Mouse (Mus musculus) heart, adult 2 months (tissue): Measurements from ENCODE around the gene Gas2l1. TPM values are rescaled to one million over a fixed set of nuclear protein-coding genes. Genes with fewer than 3 reads are reported as not detected.
A peak's percentile ranks its signal among the peaks of the same experiment; 100 is the strongest.

ENCODE experiments used
- DNase-seq, 2 experiments: peaks; one replicate each; pipeline ENCODE4 v3.0.0; 2021
- H3K27ac ChIP-seq: fragments of 200-600 bp; 2 replicates; pipeline ENCODE4 v1.8.1; 2022
- H3K27me3 ChIP-seq: fragments of 200-500 bp; 2 replicates; pipeline ENCODE4 v1.6.1; 2012; ENCODE audit warnings: mild to moderate bottlenecking, low read length, inconsistent platforms, mixed read lengths; ENCODE audit not compliant: control insufficient read depth, insufficient read depth
- H3K36me3 ChIP-seq: fragments of 200-500 bp; 2 replicates; pipeline ENCODE4 v1.6.1; 2012; ENCODE audit warnings: low read length, inconsistent platforms; ENCODE audit not compliant: control insufficient read depth, insufficient read depth
- H3K4me1 ChIP-seq: fragments of 200-500 bp; 2 replicates; pipeline ENCODE4 v1.6.1; 2011; ENCODE audit warnings: low read length; ENCODE audit not compliant: control insufficient read depth, insufficient read depth
- H3K4me3 ChIP-seq: fragments of 200-600 bp; 2 replicates; pipeline ENCODE4 v1.8.1; 2022
- H3K79me2 ChIP-seq: fragments of 200-500 bp; replicated peaks from 2 replicates; pipeline ENCODE4 v1.6.1; 2012; ENCODE audit warnings: mild to moderate bottlenecking, inconsistent platforms, low read length, moderate library complexity, mixed read lengths; ENCODE audit not compliant: control insufficient read depth, insufficient read depth
- H3K9ac ChIP-seq: fragments of 200-500 bp; 2 replicates; pipeline ENCODE4 v1.6.1; 2012; ENCODE audit warnings: low read depth, mild to moderate bottlenecking, control low read depth, inconsistent platforms, low read length, mixed read lengths
- CTCF ChIP-seq: fragments of 200-600 bp; IDR thresholded peaks from 2 replicates; pipeline ENCODE4 v1.8.1; 2022; ENCODE audit warnings: antibody characterized with exemption, mild to moderate bottlenecking, moderate library complexity
- EP300 ChIP-seq: fragments of 200-500 bp; IDR thresholded peaks from 2 replicates; pipeline ENCODE4 v1.6.1; 2011; ENCODE audit warnings: low read depth, low read length, control low read depth; ENCODE audit not compliant: insufficient read depth
- POLR2A ChIP-seq: fragments of 200-500 bp; IDR thresholded peaks from 2 replicates; pipeline ENCODE4 v1.6.1; 2011; ENCODE audit warnings: mild to moderate bottlenecking, low read depth, low read length, control low read depth; ENCODE audit not compliant: insufficient read depth
- WGBS: fragments of 180-500 bp; shearing (Covaris S2); methylation state at CpG from one replicate; pipeline ENCODE4 v1.1.7; 2018; 5-methylcytosine and 5-hydroxymethylcytosine counted together
- intact Hi-C: fragments of 180-260 bp; cut with DNase I; formaldehyde crosslinking; loops from one replicate; pipeline ENCODE4 v1.15.1; 2025
- polyA plus RNA-seq: library from polyadenylated mRNA; depleted of rRNA; stranded (reverse); fragments of >200 nt; gene quantifications from 2 replicates; pipeline ENCODE4 v1.2.3, GENCODE M21; 2012
- total RNA-seq, 2 experiments: library from RNA; stranded (reverse); gene quantifications; 2 replicates each; pipeline ENCODE4 v1.2.3; 2021

The Gas2l1 gene
- total and polyA plus RNA-seq, 3 experiments: 18.2 to 27.9 (median 21.0) TPM

DNA sequence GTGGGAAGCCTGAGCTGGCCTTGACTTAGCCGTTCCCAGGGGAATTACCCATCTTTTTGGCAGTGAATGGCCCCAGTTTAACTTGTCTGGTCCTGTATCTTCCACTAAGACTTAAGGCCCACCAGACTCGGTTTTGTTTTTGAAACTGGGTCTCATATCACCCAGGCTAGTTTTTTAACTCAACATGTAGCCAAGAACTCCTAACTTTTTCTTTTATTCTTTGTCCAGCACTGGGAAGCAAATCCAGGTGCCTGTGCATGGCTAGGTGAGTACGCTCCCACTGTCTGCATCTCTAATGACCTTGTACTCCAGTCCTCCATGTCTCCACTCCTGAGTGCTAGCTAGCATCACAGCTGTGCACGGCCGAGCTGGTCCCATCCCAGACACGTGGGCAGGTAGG, 36.5 kb upstream of the Gas2l1 start:
- Histone ChIP-seq H3K9ac (no peak overlapping the region), H3K4me1 (peaks cover 6% of the 10 kb centered on the region), H3K79me2 (no peaks in the 10 kb centered on the region), H3K27ac (no peak overlapping the region), H3K36me3 (peaks cover under 1% of the 10 kb centered on the region; the same call in 1 of the 2 replicates), H3K27me3 (no peaks in the 10 kb centered on the region), H3K4me3 (no peak overlapping the region)
- DNase-seq: no peak
- 85% methylated on average over 6 of the region's 6 CpGs for WGBS
- TF ChIP-seq POLR2A: no peak
- TF ChIP-seq EP300: no peak
- TF ChIP-seq CTCF: no peak
- intact Hi-C loops: no loop called here

DNA sequence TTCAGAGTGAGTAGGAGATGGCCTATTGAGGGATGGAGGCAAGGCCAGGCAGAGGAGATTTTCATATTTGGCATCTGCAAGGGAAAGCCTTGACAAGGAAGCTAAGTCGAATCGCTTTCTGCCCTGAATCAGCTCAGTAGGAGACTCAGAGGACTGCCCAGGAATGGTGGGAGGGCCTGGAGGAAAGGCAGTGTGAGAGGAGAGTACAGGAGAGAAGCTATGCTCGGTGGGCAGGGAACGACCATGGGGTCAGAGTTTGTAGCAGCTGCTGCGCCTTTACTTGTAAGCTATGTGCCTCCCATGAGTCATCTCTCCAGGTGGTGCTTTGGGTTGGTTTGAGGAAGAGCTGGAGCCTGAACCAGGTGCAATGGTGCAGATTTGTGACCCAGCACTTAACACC, 35.7 kb upstream of the Gas2l1 start:
- H3K4me3 ChIP-seq: no peak overlapping the region
- DNase-seq: no peak
- peaks cover 1% of the 10 kb centered on the region for H3K79me2 ChIP-seq
- intact Hi-C loops: no loop called here
- no peaks in the 10 kb centered on the region for H3K27me3 ChIP-seq
- H3K9ac ChIP-seq: no peak overlapping the region
- H3K36me3 ChIP-seq: peaks cover 5% of the 10 kb centered on the region; the same call in 1 of the 2 replicates
- TF ChIP-seq EP300: no peak
- no peak for TF ChIP-seq CTCF
- TF ChIP-seq POLR2A: no peak
- no peak overlapping the region for H3K27ac ChIP-seq
- 71% methylated on average over 5 of the region's 5 CpGs for WGBS
- peaks cover 6% of the 10 kb centered on the region for H3K4me1 ChIP-seq

DNA sequence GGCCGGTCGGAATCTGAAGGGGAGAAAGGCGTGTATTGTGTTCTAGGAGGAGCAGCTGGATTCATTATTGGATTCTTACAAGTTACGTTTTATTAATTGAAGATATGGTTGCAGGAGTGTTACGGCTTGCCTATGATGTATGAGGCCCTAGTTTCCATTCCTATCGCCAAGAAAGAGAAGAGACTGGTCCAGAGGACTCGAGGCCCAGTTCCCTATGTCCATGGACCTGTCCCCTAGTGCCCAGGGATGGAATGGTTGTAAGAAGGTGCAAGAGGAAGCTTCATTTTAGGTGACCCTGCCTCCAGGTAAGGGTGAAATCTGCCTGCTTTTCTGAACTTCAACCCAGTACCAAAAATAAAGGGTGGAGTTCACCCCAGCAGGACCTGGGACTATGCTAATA, 35.2 kb upstream of the Gas2l1 start:
- Histone ChIP-seq H3K4me3 (peak overlapping the region; percentile 98), H3K4me1 (peaks cover 6% of the 10 kb centered on the region), H3K79me2 (peaks cover 1% of the 10 kb centered on the region), H3K27me3 (no peaks in the 10 kb centered on the region), H3K9ac (peak overlapping the region; percentile 82), H3K27ac (peak overlapping the region; percentile 100), H3K36me3 (peaks cover 5% of the 10 kb centered on the region; the same call in 1 of the 2 replicates)
- DNase-seq: no peak
- intact Hi-C loops: no loop called here
- TF ChIP-seq EP300 (no peak), CTCF (no peak; the same call in 1 of the 2 replicates), POLR2A (no peak)
- WGBS: under 1% methylated on average over 7 of the region's 7 CpGs

DNA sequence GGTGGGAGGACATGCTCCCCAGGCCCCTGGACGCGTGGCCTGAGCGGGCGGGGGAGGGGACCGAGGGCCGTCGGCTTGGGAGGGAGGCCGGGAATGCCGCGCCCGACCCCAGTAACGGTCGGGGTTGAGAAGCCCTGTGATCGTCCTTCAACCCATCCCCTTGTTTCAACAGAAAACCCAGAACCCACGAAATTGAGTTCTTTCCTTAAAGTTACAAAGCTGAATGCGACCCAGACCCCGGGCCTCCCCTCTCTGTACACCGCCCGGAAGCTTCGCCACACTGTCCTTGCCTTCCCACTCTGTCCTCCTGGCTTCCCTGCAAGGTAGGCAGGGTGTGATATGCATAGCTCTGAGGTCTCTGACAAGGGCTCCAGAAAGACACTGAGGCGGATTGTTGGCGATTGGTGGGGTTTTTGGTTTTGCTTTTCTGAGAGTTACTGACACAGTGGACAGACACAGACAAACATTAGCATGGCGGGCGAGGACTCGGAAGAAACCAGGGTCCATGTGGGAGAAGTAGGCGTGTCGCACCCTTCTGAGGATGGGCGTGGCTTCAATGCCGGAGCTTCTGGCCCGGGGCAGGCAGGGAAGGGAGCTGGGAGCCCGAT, 34.6 kb upstream of the Gas2l1 start:
- peak overlapping the region; percentile 98 for H3K4me3 ChIP-seq
- under 1% methylated on average over 31 of the region's 31 CpGs for WGBS
- TF ChIP-seq POLR2A (peak; percentile 81), CTCF (no peak), EP300 (0 out of 2 replicates have a peak, but pooled peaks have one; percentile 24)
- H3K9ac ChIP-seq: peak overlapping the region; percentile 82
- peaks cover 6% of the 10 kb centered on the region for H3K4me1 ChIP-seq
- intact Hi-C loops: loop anchor here (2.0 to 5.0 kb wide), 2 partner anchors 35 to 1002 kb away; partner anchors contain the start of genes Gas2l1 and Mtfp1
- peaks cover 5% of the 10 kb centered on the region; the same call in 1 of the 2 replicates for H3K36me3 ChIP-seq
- DNase-seq: peak; percentile 84 to 88
- H3K27ac ChIP-seq: peak overlapping the region; percentile 100
- peaks cover 1% of the 10 kb centered on the region for H3K79me2 ChIP-seq
- no peaks in the 10 kb centered on the region for H3K27me3 ChIP-seq

DNA sequence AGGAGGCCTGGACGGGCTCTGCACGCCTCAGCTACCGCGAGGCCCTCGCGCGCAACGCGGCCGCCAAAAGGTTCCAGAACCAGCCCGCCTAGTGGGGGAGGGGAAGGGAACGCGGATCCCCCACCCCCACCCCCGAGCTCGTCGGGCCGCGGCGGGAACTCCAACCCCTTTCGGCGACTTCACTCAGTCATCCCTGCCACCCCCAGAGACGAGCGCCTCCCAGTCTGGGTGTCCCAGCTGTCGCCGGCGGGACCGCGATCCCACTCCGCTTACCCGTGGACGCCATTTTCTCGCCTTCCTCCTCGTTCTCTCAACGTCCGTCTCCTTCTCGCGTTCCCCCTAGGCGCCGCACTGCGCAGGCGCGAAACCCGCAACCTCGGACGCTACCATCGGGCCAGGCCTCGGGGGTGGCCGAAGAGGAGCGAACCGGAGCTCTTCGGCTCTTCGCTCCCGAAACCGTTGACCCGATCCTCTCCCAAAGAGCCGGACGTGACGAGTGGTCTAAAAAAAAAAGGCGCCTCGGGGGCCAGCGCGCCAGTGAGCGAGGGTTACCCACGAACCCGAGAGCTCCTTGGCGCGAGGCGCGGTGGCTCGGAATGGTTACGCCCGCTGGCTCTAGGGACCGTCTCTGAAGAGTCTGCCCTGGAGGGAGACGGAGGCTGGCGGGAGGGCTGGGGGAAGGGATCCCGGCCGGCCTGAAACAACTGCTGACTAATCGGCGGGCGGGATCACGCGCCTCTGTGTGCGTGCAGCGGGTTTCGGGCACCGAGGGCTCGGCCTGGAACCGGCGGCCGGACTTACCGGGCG, 33.8 kb upstream of the Gas2l1 start, which contains the start of the genes Rhbdd3 and Ewsr1:
Gene Rhbdd3 (plus strand): TSS at position 191 of the 807 bp plus-strand sequence.
Gene Ewsr1 (minus strand): TSS at position 531 of the 807 bp plus-strand sequence.
- TF ChIP-seq CTCF: no peak
- TF ChIP-seq EP300: 0 out of 2 replicates have a peak, but pooled peaks have one; percentile 38
- peak; percentile 93 for TF ChIP-seq POLR2A
- DNase-seq: peak; percentile 97 to 99
- peak within 1 kb of the TSS; percentile 98 for H3K4me3 ChIP-seq
- peaks cover 3% of the 10 kb centered on the region for H3K79me2 ChIP-seq
- peaks cover 5% of the 10 kb centered on the region; the same call in 1 of the 2 replicates for H3K36me3 ChIP-seq
- peak within 1 kb of the TSS; percentile 100 for H3K27ac ChIP-seq
- H3K4me1 ChIP-seq: peaks cover 6% of the 10 kb centered on the region
- under 1% methylated on average over 92 of the region's 92 CpGs for WGBS
- H3K9ac ChIP-seq: peak within 1 kb of the TSS; percentile 82
- intact Hi-C loops: loop anchor here (2.0 to 5.0 kb wide), 2 partner anchors 34 to 1002 kb away; partner anchors contain the start of genes Gas2l1 and Mtfp1
- no peaks in the 10 kb centered on the region for H3K27me3 ChIP-seq
